Mouse (Mus musculus) CD4-positive, CD25-positive, alpha-beta regulatory T cell, adult 2 months (primary cell): ENCODE results near the gene BC055324.
"Not testable (repeated sequence)": the region's sequence is repeated elsewhere in the genome, so short reads cannot be mapped to it uniquely, and the experiment has no call there.

Source experiments
- DNase-seq: peaks from one replicate; pipeline ENCODE4 v3.0.0-alpha.2; 2012; ENCODE audit warnings: low read depth, low spot score

Gene BC055324

GRCm38 (mm10) chr1:163994721-163995608 is at the start of gene BC055324, which contains the start of gene Mettl18:
TSS of gene BC055324 (minus strand) at chr1:163994796.
TSS of gene Mettl18 (plus strand) at chr1:163994889.
- DNase-seq, result peak; percentile 96

DNA sequence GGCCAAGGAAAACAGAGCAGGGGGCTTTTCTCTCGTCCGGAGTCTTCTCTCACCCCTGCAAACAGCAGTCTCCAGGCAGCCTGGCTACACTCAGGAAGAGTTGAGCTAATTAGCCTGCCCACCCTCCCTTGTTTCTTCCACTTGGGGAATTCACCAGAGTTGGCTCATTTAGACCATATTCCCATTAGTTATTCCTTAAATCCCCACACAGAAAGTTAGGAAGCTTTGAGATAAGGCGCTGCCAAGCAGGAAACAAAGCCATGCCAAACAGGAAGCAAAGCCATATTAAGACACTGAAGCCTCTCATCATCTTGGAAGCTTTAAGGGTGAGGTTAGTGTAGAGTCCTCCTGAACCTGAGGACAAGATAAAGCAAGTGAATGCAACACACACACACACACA is 49.0 kb upstream of the BC055324 start:
- DNase-seq, result no peak

DNA sequence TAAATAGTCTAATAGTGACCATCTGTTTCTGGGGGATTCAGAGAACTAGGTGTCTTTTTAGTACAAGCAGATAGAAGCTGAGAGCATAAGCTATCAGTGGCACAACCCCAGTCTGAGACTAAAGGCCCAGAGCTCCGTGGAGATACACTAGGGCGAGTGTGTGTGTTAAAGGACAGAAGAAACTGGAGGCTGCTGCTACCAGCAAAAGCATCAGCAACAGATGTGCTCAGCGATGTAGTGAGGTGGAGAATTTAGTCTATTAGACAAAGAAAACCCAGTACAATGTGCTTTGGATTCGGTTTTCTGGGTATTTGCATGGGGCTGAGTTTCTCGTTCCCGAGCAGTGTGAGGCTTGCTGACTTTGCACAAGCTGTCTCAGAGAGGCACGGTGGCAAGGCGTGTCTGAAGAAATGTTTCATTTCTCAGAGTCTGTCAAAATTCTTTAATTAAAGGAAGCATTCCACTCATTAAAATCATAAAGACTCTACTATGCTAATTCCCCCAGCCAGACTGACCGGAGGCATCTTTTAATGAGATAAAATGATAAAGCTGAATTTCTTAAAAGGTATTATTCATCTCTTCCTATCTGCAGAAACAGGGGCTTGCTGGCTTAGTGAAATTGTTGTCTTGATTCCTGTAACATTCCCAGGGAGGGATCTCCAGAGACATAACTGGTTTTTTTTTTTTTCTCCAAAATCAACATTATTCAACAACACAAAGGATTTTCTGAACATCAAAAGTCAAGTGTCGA is 46.0 kb upstream of the BC055324 start:
- no peak for DNase-seq

DNA sequence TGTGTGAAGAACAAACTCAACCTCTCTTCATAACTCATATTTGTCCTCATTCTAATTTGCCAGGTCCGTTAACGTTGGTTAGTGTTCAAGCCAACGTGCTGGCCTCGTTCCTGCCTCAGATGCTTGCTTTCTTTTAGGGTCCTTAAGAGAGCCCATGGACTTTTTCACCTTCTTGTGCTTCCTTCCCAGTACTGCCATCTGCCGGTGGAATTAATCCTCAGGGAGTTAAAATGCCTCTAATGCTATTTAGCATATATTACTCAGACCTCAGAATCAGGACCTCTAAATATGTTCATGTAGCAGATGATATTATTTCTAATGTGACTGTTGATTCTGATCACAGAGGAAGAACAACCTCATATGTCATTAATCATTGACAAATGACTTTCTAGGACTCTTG is 32.8 kb upstream of the BC055324 start:
- peak; percentile 33 for DNase-seq

- DNase-seq, result no peak
Measured at GRCm38 (mm10) chr1:164025685-164026084, 31.1 kb upstream of the BC055324 start.

DNA sequence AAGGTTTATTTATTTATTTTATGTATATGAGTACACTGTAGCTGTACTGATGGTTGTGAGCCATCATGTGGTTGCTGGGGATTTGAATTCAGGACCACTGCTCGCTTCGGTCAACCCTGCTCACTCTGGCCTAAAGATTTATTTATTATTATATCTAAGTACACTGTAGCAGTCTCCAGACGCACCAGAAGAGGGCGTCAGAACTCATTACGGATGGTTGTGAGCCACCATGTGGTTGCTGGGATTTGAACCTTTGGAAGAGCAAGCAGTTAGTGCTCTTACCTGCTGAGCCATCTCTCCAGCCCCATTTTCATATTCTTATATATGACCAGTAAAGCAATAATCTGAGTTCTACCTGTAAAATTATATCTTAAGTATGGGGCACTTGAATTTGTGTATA is 27.5 kb upstream of the BC055324 start:
- peak; percentile 21 for DNase-seq

GRCm38 (mm10) chr1:164020746-164021145 is 26.1 kb upstream of the BC055324 start:
- not testable (repeated sequence) for DNase-seq

- no peak for DNase-seq
Measured at GRCm38 (mm10) chr1:164019789-164020188, 25.2 kb upstream of the BC055324 start.

- DNase-seq, result no peak
Measured at GRCm38 (mm10) chr1:164018221-164018896, 23.8 kb upstream of the BC055324 start.

GRCm38 (mm10) chr1:164014616-164015015 is 20.0 kb upstream of the BC055324 start:
- DNase-seq, result no peak

- DNase-seq, result peak; percentile 81
Measured at GRCm38 (mm10) chr1:164009235-164009634, 14.6 kb upstream of the BC055324 start.

- no peak for DNase-seq
Measured at GRCm38 (mm10) chr1:164004311-164004710, 9.7 kb upstream of the BC055324 start.

GRCm38 (mm10) chr1:164001831-164002452 is 7.3 kb upstream of the BC055324 start:
- DNase-seq, result no peak

DNA sequence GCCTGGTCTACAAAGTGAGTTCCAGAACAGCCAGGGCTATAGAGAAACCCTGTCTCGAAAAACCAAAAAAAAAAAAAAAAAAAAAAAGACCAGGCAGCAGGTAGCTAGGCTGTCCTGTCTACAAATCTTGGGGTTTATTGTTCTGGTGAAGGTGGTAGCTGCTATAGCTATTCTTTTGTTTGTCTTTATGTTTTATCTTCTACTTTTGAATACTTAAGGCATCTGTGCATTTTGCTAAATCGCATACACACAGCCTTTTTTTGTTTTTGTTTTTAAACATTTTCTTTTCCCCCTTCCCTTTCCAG is 965 bp upstream of the BC055324 start:
- DNase-seq, result no peak

DNA sequence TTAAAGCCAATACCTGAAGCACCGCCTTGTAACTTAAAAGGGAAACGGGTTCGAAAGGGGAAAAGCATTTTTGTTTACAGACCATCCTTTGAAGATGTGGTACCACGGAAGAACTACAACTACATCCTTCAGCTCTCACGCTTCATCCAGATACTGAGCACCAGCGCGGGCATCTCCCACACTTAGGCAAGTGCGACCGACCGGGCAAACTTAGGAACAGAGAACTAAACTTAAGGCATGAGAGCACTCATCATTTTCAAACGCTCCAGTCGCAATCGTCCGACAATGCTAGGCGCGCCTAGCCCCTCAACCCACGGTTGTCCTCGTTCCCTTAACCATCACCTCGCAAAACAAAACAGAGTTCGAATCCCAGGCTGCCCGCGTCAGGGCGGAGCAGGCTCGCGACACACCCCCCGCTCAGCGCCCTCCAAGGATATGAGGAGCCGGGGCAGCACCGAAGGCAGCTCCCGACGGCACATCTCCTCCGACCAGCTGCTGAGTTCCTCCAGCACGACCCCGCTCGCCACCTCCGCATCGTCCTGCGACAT is 349 bp downstream of the BC055324 start:
- DNase-seq, result no peak

GRCm38 (mm10) chr1:163992371-163992770 is 2.2 kb downstream of the BC055324 start:
- no peak for DNase-seq

DNA sequence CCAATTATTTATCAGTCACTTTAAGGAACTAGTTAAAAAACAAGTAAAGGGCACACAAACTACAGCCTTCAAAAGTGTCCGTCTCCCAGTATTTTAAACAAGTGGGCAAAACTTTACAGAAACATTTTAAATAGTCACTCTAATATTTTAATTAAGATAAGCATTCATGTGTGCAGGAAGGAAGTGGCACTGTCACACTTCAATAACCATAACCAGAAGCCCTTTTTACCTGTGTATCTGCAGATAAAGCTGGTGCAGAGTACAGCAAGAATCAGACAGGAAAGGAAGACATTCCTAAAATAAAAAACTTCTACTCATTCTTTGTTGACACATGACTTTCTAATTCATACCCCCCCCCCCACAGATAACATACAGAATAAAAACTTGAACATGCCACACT is 18.1 kb downstream of the BC055324 start:
- no peak for DNase-seq

- no peak for DNase-seq
Measured at GRCm38 (mm10) chr1:163975088-163975487, 19.5 kb downstream of the BC055324 start.

GRCm38 (mm10) chr1:163974471-163974870 is 20.1 kb downstream of the BC055324 start:
- no peak for DNase-seq

DNA sequence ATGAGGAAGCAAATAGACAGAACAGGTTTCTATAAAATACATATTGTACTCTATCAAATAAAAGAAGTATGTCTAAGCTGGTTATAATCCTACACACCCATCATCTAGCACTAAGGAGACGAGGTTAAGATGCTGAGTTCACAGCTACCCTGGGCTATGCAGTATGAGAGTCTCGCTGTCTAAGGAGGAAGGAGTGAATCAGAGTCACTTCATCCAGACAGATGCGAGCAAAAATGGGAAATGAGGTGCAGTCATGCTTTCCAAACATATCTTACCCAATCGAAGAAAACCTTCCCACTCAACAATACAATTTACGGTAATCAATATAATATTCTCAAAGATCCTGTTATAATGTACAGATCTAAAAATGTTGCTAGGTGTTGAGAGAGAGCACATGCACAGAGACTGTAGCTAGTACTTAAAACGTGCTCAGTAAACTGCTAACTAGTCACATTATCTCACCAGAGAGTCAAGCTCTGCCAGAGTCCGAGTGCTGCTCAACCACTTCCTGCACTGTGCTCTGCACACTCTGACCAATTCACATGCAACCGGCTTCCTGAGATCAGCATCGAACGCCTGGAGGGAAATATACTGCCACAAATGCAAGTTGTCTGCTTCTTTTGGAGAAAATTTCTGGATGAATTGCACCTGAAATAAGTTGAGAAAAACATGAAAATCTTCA is 30.4 kb downstream of the BC055324 start:
- no peak for DNase-seq

GRCm38 (mm10) chr1:163958036-163958435 is 36.6 kb downstream of the BC055324 start:
- no peak for DNase-seq
